Mouse (Mus musculus) spleen, embryonic (tissue): Measurements from ENCODE around the gene Muc5ac.

ENCODE experiments used
- CTCF ChIA-PET: fragments of 350-600 bp; sonication (Branson Sonifier 250); formaldehyde crosslinking; loops from one replicate; lab custom pipeline; 2022; lab: Charles Lee

The Muc5ac gene

DNA sequence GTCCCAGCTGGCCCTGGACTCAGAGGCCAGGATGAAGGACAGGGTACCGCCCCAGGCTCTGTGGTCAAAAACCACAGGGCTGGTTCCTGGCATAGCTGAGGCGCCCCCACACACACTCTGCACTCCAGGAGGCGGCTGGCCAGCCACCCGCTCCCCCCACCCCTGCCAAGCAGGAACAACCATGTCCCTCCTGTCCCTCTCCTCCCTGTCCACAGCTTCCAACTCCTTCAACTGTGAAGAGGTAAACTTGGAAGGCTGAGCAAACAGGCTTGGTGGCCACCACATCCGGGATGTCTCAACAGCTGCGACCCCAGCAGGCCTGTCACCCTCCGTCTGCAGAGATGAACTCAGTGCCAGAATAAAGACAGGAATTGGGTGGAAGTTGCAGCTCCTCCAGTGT lies 47.2 kb downstream of the Muc5ac start:
- CTCF ChIA-PET, result no interaction called here

DNA sequence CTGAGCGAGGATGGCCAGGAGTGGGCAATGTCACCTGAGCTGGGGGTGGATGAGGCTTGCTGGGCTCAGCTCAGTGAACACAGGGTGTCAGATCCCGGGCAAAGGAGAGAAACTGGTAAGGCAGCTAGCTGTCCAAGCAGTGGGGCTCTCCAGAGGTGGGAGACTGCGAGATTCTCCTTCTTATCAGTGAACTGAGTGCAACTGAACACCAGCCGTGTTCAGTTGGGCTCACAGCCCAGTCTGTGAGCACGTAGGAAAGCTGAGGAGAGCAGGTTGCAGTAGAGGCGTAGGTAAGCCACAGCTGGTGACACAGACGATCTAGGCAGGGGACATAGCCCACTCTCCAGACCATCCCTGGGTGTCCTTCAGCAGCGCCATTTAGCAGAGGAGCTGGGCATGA lies 47.7 kb downstream of the Muc5ac start:
- CTCF ChIA-PET, result interaction anchor here (0.6 kb wide), 1 partner anchor 1462 kb away, joined by 3 read pairs; no protein-coding TSS in a partner anchor

DNA sequence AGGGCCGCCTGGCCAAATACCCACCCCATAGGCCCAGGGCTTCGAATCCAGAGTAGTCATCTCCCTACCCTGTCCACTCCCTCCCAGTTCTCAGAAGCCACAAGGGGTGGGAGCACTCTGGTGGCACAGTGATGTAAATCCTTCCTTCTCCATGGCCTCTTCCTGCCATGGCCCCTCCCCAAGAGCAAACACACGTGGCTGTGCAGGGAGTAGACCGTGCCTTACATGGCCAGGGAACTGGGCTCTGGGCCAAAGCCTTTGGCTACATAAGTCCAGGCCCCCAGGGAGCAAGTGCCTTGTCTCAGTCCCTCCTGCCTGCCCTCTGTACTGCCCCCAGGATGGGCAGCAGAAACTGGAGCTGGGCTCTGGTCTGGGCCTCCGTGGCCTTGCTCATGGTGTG lies 50.0 kb downstream of the Muc5ac start, which contains the start of gene Muc5b:
Gene Muc5b, plus strand, starts transcription at position 292 of the 400 bp plus-strand sequence.
- CTCF ChIA-PET, result no interaction called here

DNA sequence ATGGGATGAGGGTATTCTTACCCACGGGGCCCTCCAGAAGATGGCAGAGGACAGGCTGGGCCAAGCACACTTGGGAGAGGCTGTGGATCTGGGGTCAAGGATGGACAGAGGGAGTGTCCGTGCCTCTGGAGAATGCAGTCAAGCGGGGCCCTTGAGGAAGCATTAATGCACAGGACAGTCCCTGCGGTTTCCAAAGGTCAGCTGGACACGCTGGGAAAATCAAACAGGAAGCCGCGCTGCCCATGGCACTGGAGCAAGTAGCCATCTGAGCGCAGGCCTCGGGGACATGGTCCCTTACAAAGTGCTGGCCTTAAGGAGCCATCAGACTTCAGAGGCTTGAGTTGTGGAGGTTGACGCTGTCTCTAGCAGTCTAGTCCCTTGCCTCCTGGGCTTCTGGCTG lies 51.6 kb downstream of the Muc5ac start:
- CTCF ChIA-PET, result no interaction called here

DNA sequence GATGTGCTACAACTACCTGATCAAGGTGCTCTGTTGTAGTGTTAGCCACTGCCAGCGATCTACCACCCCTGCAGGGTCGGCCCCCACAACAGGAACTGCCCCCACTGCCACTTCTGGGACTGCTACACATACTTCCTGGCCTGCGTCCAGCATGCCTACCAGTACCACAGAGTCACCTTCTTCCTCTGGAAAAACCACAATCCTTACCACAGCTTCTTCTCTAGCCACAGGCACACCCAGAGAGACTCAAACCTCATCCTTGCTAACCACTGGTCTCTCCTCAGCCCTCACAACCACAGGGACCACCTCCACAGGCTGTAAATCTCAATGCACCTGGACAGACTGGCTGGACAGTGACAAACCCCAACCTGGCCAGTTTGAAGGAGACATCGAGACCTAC lies 72.3 kb downstream of the Muc5ac start:
- CTCF ChIA-PET, result no interaction called here
